Mouse (Mus musculus) heart, postnatal 25 days (tissue): ENCODE data around the gene H2-DMb1. TPM values are rescaled to one million over a fixed set of nuclear protein-coding genes. Genes with fewer than 3 reads are reported as not detected.
A peak's percentile ranks its signal among the peaks of the same experiment; 100 is the strongest.

ENCODE experiments used
- DNase-seq: peaks from one replicate; pipeline ENCODE4 v3.0.0; 2022; ENCODE audit warnings: low spot score
- intact Hi-C: fragments of 180-260 bp; cut with DNase I; formaldehyde crosslinking; loops from one replicate; pipeline ENCODE4 v1.15.1; 2025
- total RNA-seq, 2 experiments: library from RNA; stranded (reverse); gene quantifications; 2 replicates each; pipeline ENCODE4 v1.2.3; 2021

H2-DMb1 gene
- total RNA-seq, 2 experiments from 2014 or later = 1.1 to 1.3 TPM

DNA sequence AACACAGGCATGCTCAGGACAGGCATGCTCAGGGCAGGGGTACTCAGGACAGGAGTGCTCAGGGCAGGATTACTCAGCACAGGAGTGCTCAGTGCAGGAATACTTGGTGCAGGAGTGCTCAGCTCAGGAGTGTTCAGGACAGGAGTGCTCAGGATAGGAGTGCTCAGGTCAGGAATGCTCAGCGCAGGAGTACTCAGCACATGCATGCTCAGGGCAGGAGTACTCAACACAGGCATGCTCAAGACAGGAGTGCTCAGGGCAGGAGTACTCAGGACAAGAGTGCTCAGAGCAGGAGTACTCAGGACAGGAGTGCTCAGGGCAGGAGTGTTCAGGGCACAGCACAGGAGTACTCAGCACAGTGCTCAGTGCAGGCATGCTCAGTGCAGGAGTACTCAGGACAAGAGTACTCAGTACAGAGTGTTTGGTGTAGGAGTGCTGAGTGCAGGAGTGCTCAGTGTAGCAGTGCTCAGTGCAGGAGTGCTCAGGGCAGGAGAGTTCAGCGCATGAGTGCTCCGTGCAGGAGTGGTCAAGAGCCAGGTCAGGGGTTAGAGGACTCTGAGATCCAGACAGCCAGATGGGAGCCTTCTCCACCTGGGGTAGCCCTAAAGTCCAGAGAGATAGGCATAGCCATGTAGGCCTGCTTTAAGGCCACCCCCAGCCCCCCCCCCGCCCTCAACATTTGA lies 50.0 kb downstream of the H2-DMb1 start:
- no peak for DNase-seq
- intact Hi-C loops = loop anchor here (10.0 kb wide), 1 partner anchor 962 kb away; the partner anchor contains the start of gene Prrc2a

DNA sequence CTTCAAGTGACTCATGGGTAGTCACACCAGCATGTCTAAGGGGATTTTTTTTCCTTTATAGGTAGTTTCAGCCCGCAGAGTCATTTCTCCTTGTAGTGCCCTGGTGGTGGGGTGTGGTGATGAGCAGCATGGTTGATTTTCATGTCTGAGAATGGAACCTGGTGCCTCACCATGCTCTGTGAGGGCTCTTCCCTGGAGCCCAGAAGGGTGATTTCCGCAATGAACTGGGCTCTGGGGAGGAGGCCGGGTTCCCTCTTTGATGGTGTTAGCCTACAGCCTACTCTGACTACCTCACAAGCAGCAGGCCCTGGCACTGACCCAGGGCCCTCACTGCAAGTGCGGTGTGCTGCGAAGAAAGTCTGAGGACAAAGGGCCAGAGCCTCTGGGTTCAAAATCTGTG lies 50.6 kb downstream of the H2-DMb1 start, which contains the start of gene Tap2:
Gene Tap2, plus strand, starts transcription at position 84 of the 400 bp plus-strand sequence.
- intact Hi-C loops = loop anchor here (10.0 kb wide), 1 partner anchor 961 kb away; the partner anchor contains the start of gene Prrc2a
- DNase-seq = no peak

DNA sequence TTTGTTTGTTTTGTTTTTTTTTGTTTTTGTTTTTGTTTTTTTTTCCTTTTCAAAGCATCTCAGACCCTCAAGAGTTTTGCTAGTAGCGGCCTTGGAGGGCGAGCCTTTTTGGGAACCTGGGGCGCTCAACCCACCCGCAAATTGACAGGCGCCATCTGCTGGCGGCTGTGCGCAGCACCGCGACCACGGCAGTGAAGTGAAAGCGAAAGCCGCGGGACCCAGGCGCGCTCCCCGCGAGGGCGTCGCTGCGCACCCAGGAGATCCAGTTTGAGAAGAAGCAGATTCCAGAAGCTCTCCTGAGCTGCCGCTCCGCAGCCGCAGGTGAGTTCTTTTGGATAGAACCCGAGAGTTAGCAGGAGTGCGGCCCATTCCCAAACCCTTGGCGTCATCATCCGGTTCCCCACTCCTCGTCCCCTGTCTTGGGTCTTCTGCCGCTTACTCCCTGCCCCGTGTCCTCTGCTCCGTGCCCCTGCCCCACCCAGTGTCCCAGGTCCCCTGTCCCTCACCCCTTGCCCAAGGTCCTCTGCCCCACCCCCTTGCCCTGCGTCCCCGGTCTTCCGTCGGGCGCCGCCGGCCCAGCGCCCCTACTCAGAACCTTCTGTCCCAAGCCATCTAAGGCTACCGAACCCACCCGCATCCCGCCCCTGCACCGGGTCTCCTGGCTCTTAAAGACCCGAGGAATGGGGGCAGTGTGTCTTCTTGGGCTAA lies 51.6 kb downstream of the H2-DMb1 start:
- intact Hi-C loops = loop anchor here (1.0 to 10.0 kb wide), 4 partner anchors 16 to 960 kb away; partner anchors contain the start of gene Prrc2a

DNA sequence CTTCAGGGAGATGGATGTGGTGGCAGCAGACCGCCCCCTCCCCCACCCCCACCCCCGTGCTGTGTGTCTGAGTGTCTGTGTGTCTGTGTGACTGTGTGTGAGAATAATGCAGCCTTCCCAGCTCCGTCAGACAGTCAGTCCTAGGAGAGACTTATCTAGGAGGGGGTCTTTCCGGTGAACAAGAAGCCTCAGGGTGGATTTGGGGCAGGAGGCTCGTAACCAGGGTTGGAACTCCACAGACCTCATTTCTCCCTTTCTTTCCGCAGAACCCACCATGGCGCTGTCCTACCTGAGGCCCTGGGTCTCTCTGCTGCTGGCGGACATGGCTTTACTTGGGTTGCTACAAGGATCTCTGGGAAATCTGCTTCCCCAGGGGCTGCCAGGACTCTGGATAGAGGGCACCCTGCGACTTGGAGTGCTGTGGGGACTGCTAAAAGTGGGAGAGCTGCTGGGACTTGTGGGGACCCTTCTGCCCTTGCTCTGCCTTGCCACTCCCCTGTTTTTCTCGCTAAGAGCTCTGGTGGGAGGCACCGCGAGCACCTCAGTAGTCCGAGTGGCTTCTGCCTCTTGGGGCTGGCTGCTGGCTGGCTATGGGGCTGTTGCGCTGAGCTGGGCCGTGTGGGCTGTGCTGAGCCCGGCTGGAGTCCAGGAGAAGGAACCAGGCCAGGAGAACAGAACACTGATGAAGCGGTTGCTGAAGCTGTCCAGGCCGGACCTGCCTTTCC lies 52.3 kb downstream of the H2-DMb1 start:
- DNase-seq = no peak
- intact Hi-C loops = loop anchor here (2.0 to 10.0 kb wide), 2 partner anchors 16 to 960 kb away; partner anchors contain the start of gene Prrc2a

More for the DNA sequence above, 51.6 kb downstream of the H2-DMb1 start:
- peak; percentile 79 for DNase-seq

DNA sequence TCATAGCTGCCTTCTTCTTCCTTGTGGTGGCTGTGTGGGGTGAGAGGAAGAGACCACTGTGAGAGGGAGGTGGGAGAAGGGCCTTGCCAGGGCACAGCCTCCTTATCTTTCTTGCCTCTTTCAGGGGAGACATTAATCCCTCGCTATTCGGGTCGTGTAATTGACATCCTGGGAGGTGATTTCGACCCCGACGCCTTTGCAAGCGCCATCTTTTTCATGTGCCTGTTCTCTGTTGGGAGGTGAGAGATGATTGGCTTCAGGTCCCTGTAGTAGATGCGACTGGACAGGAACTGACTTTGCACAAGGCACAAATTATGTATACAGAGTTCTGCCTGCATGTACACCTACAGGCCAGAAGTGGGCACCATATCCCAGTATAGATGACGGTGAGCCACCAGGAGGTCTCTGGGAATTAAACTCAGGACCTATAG lies 52.9 kb downstream of the H2-DMb1 start:
- DNase-seq = no peak
- intact Hi-C loops = loop anchor here (2.0 to 10.0 kb wide), 2 partner anchors 17 to 959 kb away; partner anchors contain the start of gene Prrc2a

DNA sequence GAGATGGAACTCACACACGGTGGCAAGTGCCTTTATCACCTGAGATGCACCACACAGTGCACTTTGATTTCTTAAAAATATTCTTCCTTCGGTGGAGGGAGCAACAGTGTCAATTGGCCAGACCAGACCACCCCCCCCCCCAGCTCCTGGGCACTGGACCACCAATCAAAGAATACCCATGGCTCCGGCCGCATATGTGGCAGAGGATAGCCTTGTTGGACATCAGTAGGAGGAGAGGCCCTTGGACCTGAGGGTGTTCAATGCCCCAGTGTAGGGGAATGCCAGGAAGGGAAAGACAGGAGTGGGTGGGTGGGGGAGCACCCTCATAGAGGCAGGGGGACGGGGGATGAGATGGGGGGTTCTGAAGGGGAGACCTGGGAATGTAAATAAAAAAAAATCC lies 53.9 kb downstream of the H2-DMb1 start:
- intact Hi-C loops = loop anchor here (10.0 kb wide), 1 partner anchor 958 kb away; the partner anchor contains the start of gene Prrc2a
- no peak for DNase-seq

DNA sequence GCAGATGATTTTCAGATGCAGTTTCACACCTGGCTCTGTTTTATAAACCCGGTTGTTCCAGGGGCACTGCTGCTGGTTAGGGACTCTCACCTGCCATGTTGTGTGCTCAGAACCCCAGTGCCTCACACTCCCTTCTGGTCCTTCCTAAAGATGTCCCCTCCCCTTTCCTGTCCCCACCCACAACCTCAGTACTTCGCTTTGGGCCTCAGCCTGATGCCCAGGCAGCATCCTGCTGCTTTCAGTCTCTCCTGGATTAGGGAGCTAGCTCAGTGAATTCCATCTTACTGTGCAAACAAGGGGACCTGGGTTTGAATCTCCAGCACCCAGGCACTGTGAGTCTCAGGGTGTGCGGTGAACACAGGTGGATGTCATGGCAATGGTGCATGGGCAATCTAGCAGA lies 54.6 kb downstream of the H2-DMb1 start:
- no peak for DNase-seq
- intact Hi-C loops = loop anchor here (10.0 kb wide), 1 partner anchor 957 kb away; the partner anchor contains the start of gene Prrc2a

DNA sequence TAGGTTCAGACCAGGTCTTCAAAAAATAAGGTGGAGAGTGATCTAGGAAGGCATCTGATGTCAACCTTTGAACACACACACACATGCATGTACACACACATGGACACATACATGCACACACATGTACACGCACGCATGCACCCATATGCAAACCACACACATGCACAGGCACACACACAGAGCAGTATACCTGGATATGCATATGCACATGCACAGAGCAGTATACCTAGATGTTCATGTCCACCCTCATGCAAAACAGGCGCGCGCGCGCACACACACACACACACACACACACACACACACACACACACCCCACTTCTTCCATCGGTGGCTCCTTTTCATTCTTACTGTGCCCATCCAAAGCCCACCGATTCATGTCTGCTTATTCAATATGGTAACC lies 55.0 kb downstream of the H2-DMb1 start:
- intact Hi-C loops = loop anchor here (10.0 kb wide), 1 partner anchor 957 kb away; the partner anchor contains the start of gene Prrc2a
- DNase-seq = no peak

DNA sequence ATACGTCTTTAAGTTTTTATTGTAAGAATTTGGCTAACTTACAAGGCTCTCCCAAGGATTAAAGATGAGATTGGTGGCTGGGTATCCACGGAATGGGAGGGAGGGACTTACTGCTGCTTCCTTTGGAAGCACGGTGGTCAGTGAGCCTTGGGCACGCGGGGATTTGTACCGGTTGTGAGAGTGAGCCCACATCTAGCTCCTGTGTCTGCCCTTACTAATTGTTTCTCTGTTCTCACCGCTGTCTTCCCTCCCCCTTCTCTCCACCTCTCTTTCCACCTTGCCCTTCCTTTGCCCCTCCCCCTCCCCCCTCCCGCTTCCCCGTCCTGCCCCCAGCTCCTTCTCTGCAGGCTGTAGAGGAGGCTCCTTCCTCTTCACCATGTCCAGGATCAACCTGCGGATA lies 55.5 kb downstream of the H2-DMb1 start:
- intact Hi-C loops = loop anchor here (10.0 kb wide), 1 partner anchor 956 kb away; the partner anchor contains the start of gene Prrc2a
- DNase-seq = no peak

DNA sequence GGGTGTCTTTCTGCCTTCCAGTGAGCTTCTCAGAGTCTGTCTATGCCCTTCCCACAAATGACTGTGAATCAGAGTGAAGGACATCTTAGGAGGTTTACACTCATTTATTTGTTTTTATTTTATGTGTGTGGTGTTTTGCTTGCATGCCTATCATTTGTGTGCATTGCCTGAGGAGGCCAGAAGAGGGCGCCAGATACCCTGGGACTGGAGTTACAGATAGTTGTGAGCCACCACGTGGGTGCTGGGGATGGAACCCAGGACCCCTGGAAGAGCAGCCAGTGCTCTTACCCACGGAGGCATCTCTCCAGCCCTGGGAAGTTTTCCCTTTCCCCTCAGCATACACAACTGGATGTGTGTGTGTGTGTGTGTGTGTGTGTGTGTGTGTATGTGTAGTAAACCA lies 56.8 kb downstream of the H2-DMb1 start:
- no peak for DNase-seq
- intact Hi-C loops = loop anchor here (10.0 kb wide), 1 partner anchor 955 kb away; the partner anchor contains the start of gene Prrc2a

Other genes with a start within 250 kb of the H2-DMb1 start
- not detected for gene Platr17, start 247.9 kb upstream of the H2-DMb1 start, total RNA-seq
- gene Daxx, start 243.7 kb upstream of the H2-DMb1 start, total RNA-seq = 10 to 100 TPM; 14.3 to 17.5 TPM
- gene Tapbp, start 237.2 kb upstream of the H2-DMb1 start, total RNA-seq = 100 to 1,000 TPM in 1 of 2 experiments, 10 to 100 TPM in 1; 93.5 to 104 TPM
- 10 to 100 TPM; 15.5 to 19.4 TPM for gene Zbtb22, start 237.2 kb upstream of the H2-DMb1 start, total RNA-seq
- gene Rgl2, start 223.5 kb upstream of the H2-DMb1 start, total RNA-seq = 10 to 100 TPM; 38.2 to 44.6 TPM
- 10 to 100 TPM; 70.7 to 77.3 TPM for gene Pfdn6, start 212.7 kb upstream of the H2-DMb1 start, total RNA-seq
- 10 to 100 TPM in 1 of 2 experiments, 1 to 10 TPM in 1; 9.3 to 10.2 TPM for gene Wdr46, start 212.4 kb upstream of the H2-DMb1 start, total RNA-seq
- 1 to 10 TPM; 1.7 to 1.9 TPM for gene B3galt4, start 201.6 kb upstream of the H2-DMb1 start, total RNA-seq
- 10 to 100 TPM; 39.2 to 39.4 TPM for gene Vps52, start 197.3 kb upstream of the H2-DMb1 start, total RNA-seq
- gene Rps18, start 197.1 kb upstream of the H2-DMb1 start, total RNA-seq = 100 to 1,000 TPM; 408 to 435 TPM
- 10 to 100 TPM; 59.9 to 88.2 TPM for gene H2-K1, start 152.7 kb upstream of the H2-DMb1 start, total RNA-seq
- 10 to 100 TPM; 12.6 to 13.2 TPM for gene Ring1, start 128.4 kb upstream of the H2-DMb1 start, total RNA-seq
- 100 to 1,000 TPM in 1 of 2 experiments, 10 to 100 TPM in 1; 98.1 to 100 TPM for gene H2-Ke6, start 125.0 kb upstream of the H2-DMb1 start, total RNA-seq
- 10 to 100 TPM; 60.4 to 61.3 TPM for gene Slc39a7, start 121.4 kb upstream of the H2-DMb1 start, total RNA-seq
- 10 to 100 TPM; 40.5 to 42.1 TPM for gene Rxrb, start 121.3 kb upstream of the H2-DMb1 start, total RNA-seq
- gene Col11a2, start 113.6 kb upstream of the H2-DMb1 start, total RNA-seq = 1 to 10 TPM; 1.1 to 2.2 TPM
- gene H2-Oa, start 60.7 kb upstream of the H2-DMb1 start, total RNA-seq = not detected
- gene H2-DMa, start 33.5 kb upstream of the H2-DMb1 start, total RNA-seq = 1 to 10 TPM; 3.7 to 4.5 TPM
- gene Brd2, start 30.4 kb upstream of the H2-DMb1 start, total RNA-seq = 10 to 100 TPM; 72.9 to 75.8 TPM
- 1 to 10 TPM in 1 of 2 experiments, under 1 TPM in 1; 0.91 to 1.6 TPM for gene H2-DMb2, start 9.8 kb upstream of the H2-DMb1 start, total RNA-seq
- 1 to 10 TPM; 3.9 to 5.5 TPM for gene Tap1, start 34.5 kb downstream of the H2-DMb1 start, total RNA-seq
- 1 to 10 TPM; 5.4 to 8.5 TPM for gene Psmb9, start 34.7 kb downstream of the H2-DMb1 start, total RNA-seq
- 10 to 100 TPM in 1 of 2 experiments, 1 to 10 TPM in 1; 9.7 to 11.8 TPM for gene Psmb8, start 44.6 kb downstream of the H2-DMb1 start, total RNA-seq
- gene Tap2, start 50.5 kb downstream of the H2-DMb1 start, total RNA-seq = 10 to 100 TPM; 21.2 to 22.0 TPM
- gene H2-Ob, start 85.8 kb downstream of the H2-DMb1 start, total RNA-seq = 1 to 10 TPM in 1 of 2 experiments, under 1 TPM in 1; 0.70 to 1.5 TPM
- 10 to 100 TPM in 1 of 2 experiments, 1 to 10 TPM in 1; 9.2 to 12.6 TPM for gene H2-Ab1, start 104.6 kb downstream of the H2-DMb1 start, total RNA-seq
- gene H2-Aa, start 134.8 kb downstream of the H2-DMb1 start, total RNA-seq = 10 to 100 TPM; 13.9 to 14.3 TPM
- 10 to 100 TPM; 13.4 to 14.8 TPM for gene H2-Eb1, start 152.8 kb downstream of the H2-DMb1 start, total RNA-seq
- gene H2-Eb2, start 172.6 kb downstream of the H2-DMb1 start, total RNA-seq = not detected
- under 1 TPM; 0.34 to 0.48 TPM for gene Btnl2, start 201.8 kb downstream of the H2-DMb1 start, total RNA-seq
- not detected for gene Btnl1, start 224.1 kb downstream of the H2-DMb1 start, total RNA-seq
- gene BC051142, start 245.7 kb downstream of the H2-DMb1 start, total RNA-seq = under 1 TPM in 1 of 2 experiments, not detected in 1; 0.34 TPM